Mouse (Mus musculus) hindbrain, embryonic 13.5 days (tissue): ENCODE measurements at regions not wholly inside any gene's neighbourhood (a gene's known extent, or its start where the extent isn't known, plus 50 kb on each side); places are given as distances from the start of the nearest gene placed in this dataset.

Source experiments
- ATAC-seq: fragments of 200-750 bp; cut with Nextera tagmentation; 2 replicates; pipeline ENCODE4 v1.8.0; 2017; ENCODE audit warnings: moderate TSS enrichment; ENCODE audit not compliant: low FRiP score
- H3K27ac ChIP-seq: fragments of 300-500 bp; sonication (generic); 2 replicates; pipeline ENCODE4 v1.5.1; 2015; ENCODE audit warnings: inconsistent platforms, mild to moderate bottlenecking, moderate library complexity
- H3K27me3 ChIP-seq: fragments of 300-500 bp; sonication (generic); 2 replicates; pipeline ENCODE4 v1.6.1; 2015; ENCODE audit warnings: mild to moderate bottlenecking, inconsistent platforms
- H3K36me3 ChIP-seq: fragments of 300-500 bp; sonication (generic); 2 replicates; pipeline ENCODE4 v1.6.1; 2015; ENCODE audit warnings: mild to moderate bottlenecking, inconsistent platforms
- H3K4me1 ChIP-seq: fragments of 300-500 bp; sonication (generic); replicated peaks from 2 replicates; pipeline ENCODE4 v1.6.1; 2015; ENCODE audit warnings: inconsistent platforms
- H3K4me2 ChIP-seq: fragments of 300-500 bp; sonication (generic); 2 replicates; pipeline ENCODE4 v1.6.1; 2015; ENCODE audit warnings: inconsistent platforms, mild to moderate bottlenecking, moderate library complexity
- H3K4me3 ChIP-seq: fragments of 300-500 bp; sonication (generic); 2 replicates; pipeline ENCODE4 v1.5.1; 2015; ENCODE audit warnings: mild to moderate bottlenecking, inconsistent platforms
- H3K9ac ChIP-seq: fragments of 300-500 bp; sonication (generic); 2 replicates; pipeline ENCODE4 v1.6.1; 2015; ENCODE audit warnings: mild to moderate bottlenecking, inconsistent platforms
- H3K9me3 ChIP-seq: fragments of 300-500 bp; sonication (generic); 2 replicates; pipeline ENCODE4 v1.6.1; 2016; ENCODE audit warnings: inconsistent platforms
- WGBS: fragments of 180-500 bp; shearing (Covaris S2); methylation state at CpG from one replicate; pipeline ENCODE4 v1.1.7; 2015; 5-methylcytosine and 5-hydroxymethylcytosine counted together

GRCm38 (mm10) chr15:41154551-41155151 lies 1020.5 kb downstream of the 9330182O14Rik start:
- 37% methylated on average over 7 of the region's 7 CpGs for WGBS
- H3K36me3 ChIP-seq: no peaks in the 10 kb centered on the region
- peak overlapping the region; percentile 27 for H3K4me3 ChIP-seq
- ATAC-seq: no peak; the same call in 1 of the 2 replicates
- H3K9ac ChIP-seq: peak overlapping the region; percentile 51
- no peaks in the 10 kb centered on the region for H3K27me3 ChIP-seq
- peak overlapping the region; percentile 57 for H3K4me2 ChIP-seq
- H3K27ac ChIP-seq: peak overlapping the region; percentile 41; the same call in 1 of the 2 replicates
- H3K4me1 ChIP-seq: peaks cover 14% of the 10 kb centered on the region
- H3K9me3 ChIP-seq: no peaks in the 10 kb centered on the region

- peak; percentile 81 for ATAC-seq
- Histone ChIP-seq H3K9me3 (no peaks in the 10 kb centered on the region), H3K9ac (peak overlapping the region; percentile 51), H3K4me2 (peak overlapping the region; percentile 57), H3K4me1 (peaks cover 14% of the 10 kb centered on the region), H3K27ac (peak overlapping the region; percentile 41; the same call in 1 of the 2 replicates), H3K4me3 (peak overlapping the region; percentile 27), H3K27me3 (no peaks in the 10 kb centered on the region), H3K36me3 (no peaks in the 10 kb centered on the region)
- WGBS: 6% methylated on average over 16 of the region's 16 CpGs
These were observed 1021.0 kb downstream of the 9330182O14Rik start for GRCm38 (mm10) chr15:41155169-41155638.

GRCm38 (mm10) chr15:41157802-41158201 lies 1023.6 kb downstream of the 9330182O14Rik start:
- Histone ChIP-seq H3K9ac (no peak overlapping the region), H3K27me3 (no peaks in the 10 kb centered on the region), H3K36me3 (no peaks in the 10 kb centered on the region), H3K4me3 (no peak overlapping the region), H3K4me1 (peaks cover 14% of the 10 kb centered on the region), H3K27ac (no peak overlapping the region), H3K4me2 (no peak overlapping the region), H3K9me3 (no peaks in the 10 kb centered on the region)
- ATAC-seq: no peak

GRCm38 (mm10) chr15:41162268-41162667 lies 1028.1 kb downstream of the 9330182O14Rik start:
- H3K27ac ChIP-seq: no peak overlapping the region
- no peak overlapping the region for H3K4me2 ChIP-seq

GRCm38 (mm10) chr15:41162793-41163192 lies 1028.6 kb downstream of the 9330182O14Rik start:
- WGBS: 9% methylated on average over 8 of the region's 8 CpGs
- H3K27me3 ChIP-seq: no peaks in the 10 kb centered on the region
- ATAC-seq: no peak
- H3K4me3 ChIP-seq: no peak overlapping the region
- no peaks in the 10 kb centered on the region; the same call in 1 of the 2 replicates for H3K4me1 ChIP-seq
- no peaks in the 10 kb centered on the region for H3K36me3 ChIP-seq
- no peak overlapping the region for H3K27ac ChIP-seq
- H3K9me3 ChIP-seq: no peaks in the 10 kb centered on the region
- no peak overlapping the region for H3K9ac ChIP-seq
- no peak overlapping the region for H3K4me2 ChIP-seq

More at GRCm38 (mm10) chr15:41162268-41162667, 1028.1 kb downstream of the 9330182O14Rik start:
- no peak overlapping the region for H3K4me3 ChIP-seq
- no peaks in the 10 kb centered on the region for H3K36me3 ChIP-seq
- ATAC-seq: no peak
- H3K9ac ChIP-seq: no peak overlapping the region
- H3K4me1 ChIP-seq: no peaks in the 10 kb centered on the region; the same call in 1 of the 2 replicates
- no peaks in the 10 kb centered on the region for H3K9me3 ChIP-seq
- WGBS: 37% methylated on average over 8 of the region's 8 CpGs
- no peaks in the 10 kb centered on the region for H3K27me3 ChIP-seq

- 24% methylated on average over 8 of the region's 8 CpGs for WGBS
- no peaks in the 10 kb centered on the region for H3K27me3 ChIP-seq
- peak overlapping the region; percentile 49 for H3K4me2 ChIP-seq
- H3K4me3 ChIP-seq: peak overlapping the region; percentile 19; the same call in 1 of the 2 replicates
- no peak overlapping the region for H3K9ac ChIP-seq
- H3K4me1 ChIP-seq: no peaks in the 10 kb centered on the region; the same call in 1 of the 2 replicates
- no peak overlapping the region for H3K27ac ChIP-seq
- ATAC-seq: peak; percentile 68
- no peaks in the 10 kb centered on the region for H3K36me3 ChIP-seq
- no peaks in the 10 kb centered on the region for H3K9me3 ChIP-seq
These were observed 1029.6 kb downstream of the 9330182O14Rik start for GRCm38 (mm10) chr15:41163643-41164358.

GRCm38 (mm10) chr15:41165534-41165933 lies 1031.4 kb downstream of the 9330182O14Rik start:
- H3K27me3 ChIP-seq: no peaks in the 10 kb centered on the region
- H3K4me3 ChIP-seq: no peak overlapping the region
- H3K4me1 ChIP-seq: no peaks in the 10 kb centered on the region; the same call in 1 of the 2 replicates
- no peaks in the 10 kb centered on the region for H3K9me3 ChIP-seq
- 82% methylated on average over 3 of the region's 3 CpGs for WGBS
- no peak overlapping the region for H3K27ac ChIP-seq
- H3K9ac ChIP-seq: no peak overlapping the region
- no peak overlapping the region for H3K4me2 ChIP-seq
- ATAC-seq: no peak
- H3K36me3 ChIP-seq: no peaks in the 10 kb centered on the region

GRCm38 (mm10) chr15:41190792-41191191 lies 1056.6 kb downstream of the 9330182O14Rik start:
- Histone ChIP-seq H3K4me3 (no peak overlapping the region), H3K27me3 (no peaks in the 10 kb centered on the region), H3K4me2 (no peak overlapping the region), H3K36me3 (no peaks in the 10 kb centered on the region), H3K27ac (no peak overlapping the region), H3K4me1 (no peaks in the 10 kb centered on the region), H3K9me3 (no peaks in the 10 kb centered on the region), H3K9ac (no peak overlapping the region)
- ATAC-seq: no peak
- 90% methylated on average over 5 of the region's 5 CpGs for WGBS

- Histone ChIP-seq H3K9me3 (no peaks in the 10 kb centered on the region), H3K27me3 (no peaks in the 10 kb centered on the region), H3K9ac (no peak overlapping the region), H3K4me3 (no peak overlapping the region), H3K27ac (no peak overlapping the region), H3K4me1 (no peaks in the 10 kb centered on the region), H3K4me2 (no peak overlapping the region), H3K36me3 (no peaks in the 10 kb centered on the region)
- ATAC-seq: no peak
- 35% methylated on average over 3 of the region's 3 CpGs for WGBS
These were observed 1059.1 kb downstream of the 9330182O14Rik start for GRCm38 (mm10) chr15:41193240-41193639.

GRCm38 (mm10) chr15:41223801-41224200 lies 1089.6 kb downstream of the 9330182O14Rik start:
- Histone ChIP-seq H3K36me3 (no peaks in the 10 kb centered on the region), H3K4me2 (no peak overlapping the region), H3K9ac (no peak overlapping the region), H3K9me3 (no peaks in the 10 kb centered on the region), H3K27ac (no peak overlapping the region), H3K27me3 (no peaks in the 10 kb centered on the region), H3K4me1 (no peaks in the 10 kb centered on the region), H3K4me3 (no peak overlapping the region)
- no peak for ATAC-seq
- 79% methylated on average over 1 of the region's 1 CpGs for WGBS

GRCm38 (mm10) chr15:41232406-41233060 lies 1098.4 kb downstream of the 9330182O14Rik start:
- H3K4me2 ChIP-seq: no peak overlapping the region
- no peak overlapping the region for H3K9ac ChIP-seq
- H3K27ac ChIP-seq: no peak overlapping the region
- no peaks in the 10 kb centered on the region for H3K9me3 ChIP-seq
- no peaks in the 10 kb centered on the region for H3K36me3 ChIP-seq
- H3K4me3 ChIP-seq: no peak overlapping the region
- ATAC-seq: no peak
- 44% methylated on average over 2 of the region's 2 CpGs for WGBS
- no peaks in the 10 kb centered on the region for H3K4me1 ChIP-seq
- H3K27me3 ChIP-seq: no peaks in the 10 kb centered on the region
